Mouse (Mus musculus) left cerebral cortex, postnatal 10 days (tissue): Measurements from ENCODE around the gene St6gal1. TPM values are rescaled to one million over a fixed set of nuclear protein-coding genes. Genes with fewer than 3 reads are reported as not detected.

Experiments used
- DNase-seq, 2 experiments: peaks; one replicate each; pipeline ENCODE4 v3.0.0; 2021 to 2022; ENCODE audit warnings: low spot score in 2 of 2, mixed read lengths in 1 of 2; ENCODE audit errors: extremely low spot score in 1 of 2
- intact Hi-C: fragments of 180-260 bp; cut with DNase I; formaldehyde crosslinking; loops from one replicate; pipeline ENCODE4 v1.15.1; 2025
- total RNA-seq, 2 experiments: library from RNA; stranded (reverse); gene quantifications; 2 replicates each; pipeline ENCODE4 v1.2.3; 2021

Gene St6gal1
- total RNA-seq, 2 experiments from 2014 or later = 10.3 to 12.0 TPM

DNA sequence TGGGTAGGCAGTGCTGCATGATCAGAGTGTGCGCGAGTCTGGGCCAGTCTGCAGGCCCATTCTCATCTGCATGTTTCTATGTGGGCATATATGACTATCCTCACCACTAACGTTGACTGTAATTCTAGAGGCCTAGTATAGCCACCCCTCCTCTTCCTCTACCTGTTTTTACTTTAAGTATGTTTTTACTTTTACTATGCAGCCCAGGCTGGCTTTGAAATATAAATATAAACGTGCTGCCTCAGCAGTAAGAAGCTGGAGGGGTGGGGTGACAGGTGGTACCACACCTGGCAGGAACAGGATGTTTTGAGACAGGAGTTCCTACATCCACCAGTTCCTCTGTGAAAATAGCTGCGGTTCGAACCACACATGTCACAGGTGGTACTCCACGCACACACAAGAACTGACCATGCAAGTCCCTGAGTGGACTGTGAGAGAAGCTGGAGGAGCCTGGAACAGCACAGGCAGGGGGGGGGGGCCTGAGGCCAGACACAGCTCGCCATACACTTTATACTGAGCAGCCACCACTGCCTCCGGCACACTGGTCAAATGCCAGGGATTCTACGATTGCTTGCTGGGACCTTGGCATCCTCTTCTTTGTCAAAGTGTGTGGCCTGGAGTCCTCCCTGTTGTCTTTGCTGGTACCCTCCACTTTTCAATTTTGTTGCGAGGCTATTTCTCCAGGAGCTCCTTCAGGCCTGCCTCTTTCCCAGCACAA is 62.0 kb downstream of the St6gal1 start:
- intact Hi-C loops = no loop called here
- DNase-seq = no peak

- intact Hi-C loops = no loop called here
- DNase-seq = peak in 1 of 2 experiments; percentile 10
Observed at GRCm38 (mm10) chr16:23287312-23288040, 62.9 kb downstream of the St6gal1 start.

GRCm38 (mm10) chr16:23288103-23288502 is 63.6 kb downstream of the St6gal1 start:
- intact Hi-C loops = no loop called here
- DNase-seq = no peak

GRCm38 (mm10) chr16:23289424-23289823 is 64.9 kb downstream of the St6gal1 start:
- intact Hi-C loops = no loop called here
- no peak for DNase-seq

DNA sequence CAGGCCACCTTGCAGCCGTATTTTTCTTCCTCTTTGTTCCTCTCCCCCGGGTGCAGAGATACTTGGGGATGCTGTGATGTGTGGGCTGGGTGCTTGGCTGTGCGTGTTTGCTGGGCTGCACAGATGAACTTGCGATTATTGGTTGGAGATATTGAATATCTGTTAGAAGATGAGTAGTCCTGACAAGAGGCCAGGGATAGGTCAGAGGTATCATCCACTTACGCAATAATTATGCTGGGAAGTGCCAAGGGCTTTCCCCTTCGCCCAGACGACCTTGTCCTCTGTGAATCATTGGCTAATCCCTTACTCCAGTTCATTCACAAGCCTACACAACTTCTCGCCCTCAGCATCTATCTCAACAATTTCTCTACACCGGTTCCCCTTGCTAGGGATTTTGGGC is 65.6 kb downstream of the St6gal1 start:
- intact Hi-C loops = no loop called here
- DNase-seq = no peak

GRCm38 (mm10) chr16:23291521-23291920 is 67.0 kb downstream of the St6gal1 start:
- no peak for DNase-seq

GRCm38 (mm10) chr16:23294236-23294635 is 69.7 kb downstream of the St6gal1 start:
- intact Hi-C loops = no loop called here
- DNase-seq = no peak

More at GRCm38 (mm10) chr16:23291521-23291920, 67.0 kb downstream of the St6gal1 start:
- intact Hi-C loops = no loop called here

DNA sequence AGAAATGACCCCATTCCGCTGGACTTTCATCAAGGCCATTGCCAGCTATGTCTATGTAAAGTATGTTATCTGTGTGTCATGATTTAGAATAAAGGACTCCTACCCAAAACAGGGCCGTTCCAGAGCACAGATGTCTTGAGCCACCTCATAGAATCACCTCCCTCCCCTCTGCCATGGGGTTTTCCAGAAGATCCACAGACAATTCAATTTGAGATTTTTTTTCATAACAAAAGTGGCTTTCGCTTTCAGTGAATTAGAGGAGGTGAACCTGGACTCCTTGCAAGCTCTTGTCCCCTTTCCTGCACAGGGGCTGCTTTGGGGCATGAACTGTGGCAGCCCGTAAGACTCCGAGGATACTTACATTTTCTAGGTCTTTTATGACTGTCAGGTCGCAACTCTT is 70.2 kb downstream of the St6gal1 start:
- no peak for DNase-seq
- intact Hi-C loops = no loop called here

DNA sequence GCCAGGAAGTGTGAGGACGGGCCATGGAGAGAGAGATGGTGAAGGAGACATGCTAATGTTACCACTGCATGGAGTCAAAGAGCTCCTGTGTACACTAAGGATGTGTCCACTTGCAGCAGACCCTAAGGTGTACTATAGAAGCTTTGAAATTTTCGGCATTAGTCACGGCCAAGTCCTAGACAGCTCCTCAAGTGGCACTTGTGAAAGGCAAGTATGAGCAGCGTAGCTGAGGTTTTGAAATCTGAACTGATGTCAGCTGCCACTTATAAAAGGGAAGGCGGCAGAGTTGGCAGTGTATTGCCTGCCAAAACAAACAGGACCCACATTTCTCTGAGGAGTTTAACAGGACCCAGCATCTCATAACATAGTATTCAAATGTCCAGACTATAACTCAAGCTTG is 71.2 kb downstream of the St6gal1 start:
- intact Hi-C loops = no loop called here
- DNase-seq = no peak

- intact Hi-C loops = no loop called here
- DNase-seq = no peak
Observed at GRCm38 (mm10) chr16:23296721-23297120, 72.2 kb downstream of the St6gal1 start.

- DNase-seq = no peak
- intact Hi-C loops = no loop called here
Observed at GRCm38 (mm10) chr16:23298441-23298840, 73.9 kb downstream of the St6gal1 start.

DNA sequence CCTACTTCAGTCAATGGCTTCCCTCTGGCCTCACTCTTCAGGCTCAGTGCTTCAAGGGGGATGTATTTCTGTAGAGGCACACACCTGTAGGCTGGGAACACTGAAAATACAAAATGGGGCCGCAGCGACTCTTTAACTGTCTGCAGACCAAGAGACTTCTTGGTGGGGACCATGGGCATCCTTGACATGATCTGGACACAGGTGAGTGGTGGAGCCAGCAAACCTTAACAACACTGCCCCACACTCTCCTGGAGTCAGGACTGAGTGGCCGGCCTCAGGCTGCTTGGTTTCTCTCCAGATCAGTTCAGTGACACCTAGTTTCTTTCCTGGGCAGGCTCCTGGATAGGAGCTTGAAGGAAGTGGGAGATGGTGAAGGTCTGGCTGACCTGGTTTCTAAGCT is 74.4 kb downstream of the St6gal1 start:
- intact Hi-C loops = no loop called here
- no peak for DNase-seq

DNA sequence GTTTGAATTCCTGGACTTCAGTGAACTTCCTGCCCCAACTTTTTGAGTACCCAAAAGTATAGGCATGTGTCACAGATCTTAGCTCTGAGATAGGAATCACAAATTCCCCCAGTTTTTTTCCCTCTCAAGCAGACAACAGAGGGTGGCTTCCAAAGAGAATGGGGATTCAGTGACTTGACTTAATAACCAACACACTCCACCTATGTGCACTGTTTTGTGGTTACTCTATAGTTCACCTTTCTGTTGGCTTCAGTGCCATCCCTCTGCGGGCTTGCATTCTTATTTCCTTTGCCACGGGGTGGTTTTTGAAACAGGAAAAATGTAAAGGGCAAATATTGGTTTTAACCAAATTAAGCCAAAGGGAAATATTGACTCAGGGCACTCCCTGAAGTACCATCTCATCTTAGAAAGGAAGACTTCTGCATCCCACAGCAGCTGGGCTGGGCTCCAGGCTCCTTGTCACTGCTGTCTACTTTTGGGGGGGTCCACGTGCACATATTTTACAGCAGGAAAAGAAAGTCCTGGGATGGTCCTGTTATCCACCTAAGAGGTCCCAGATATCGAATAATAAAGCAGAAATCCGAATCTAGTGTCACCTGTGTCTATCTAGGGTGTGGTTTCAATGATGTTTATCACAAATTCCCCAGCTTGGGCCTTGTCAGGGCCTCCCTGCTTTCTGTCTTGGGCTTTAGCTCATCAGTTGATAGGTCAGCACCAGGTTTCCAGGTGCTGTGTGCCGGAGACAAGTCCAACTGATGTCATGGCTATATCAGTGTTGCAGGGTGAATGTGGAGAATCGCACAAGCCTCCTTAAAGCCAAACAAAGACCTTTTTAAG is 75.6 kb downstream of the St6gal1 start:
- no peak for DNase-seq
- intact Hi-C loops = no loop called here

DNA sequence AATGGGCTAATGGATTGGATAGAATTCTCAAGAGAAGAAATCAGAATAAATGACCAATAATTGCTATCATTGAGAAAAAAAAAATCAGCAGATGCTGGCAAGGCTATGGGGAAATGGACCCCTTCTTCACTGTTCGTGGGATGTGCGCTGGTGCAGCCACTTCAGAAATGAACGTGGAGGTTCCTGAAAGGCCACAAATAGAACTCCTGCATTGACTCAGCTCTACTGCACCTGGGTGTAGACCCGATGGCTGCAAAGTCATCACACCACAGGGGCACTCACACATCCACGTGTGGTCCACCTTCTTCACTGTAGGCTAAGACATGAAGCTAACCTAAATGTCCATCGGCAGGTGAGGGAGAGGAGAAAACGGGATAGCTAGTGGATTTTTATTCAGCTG is 77.2 kb downstream of the St6gal1 start:
- intact Hi-C loops = no loop called here
- DNase-seq = no peak

- DNase-seq = no peak
- intact Hi-C loops = no loop called here
Observed at GRCm38 (mm10) chr16:23305830-23306623, 81.5 kb downstream of the St6gal1 start.

GRCm38 (mm10) chr16:23307142-23307968 is 82.8 kb downstream of the St6gal1 start:
- no peak for DNase-seq
- intact Hi-C loops = no loop called here

DNA sequence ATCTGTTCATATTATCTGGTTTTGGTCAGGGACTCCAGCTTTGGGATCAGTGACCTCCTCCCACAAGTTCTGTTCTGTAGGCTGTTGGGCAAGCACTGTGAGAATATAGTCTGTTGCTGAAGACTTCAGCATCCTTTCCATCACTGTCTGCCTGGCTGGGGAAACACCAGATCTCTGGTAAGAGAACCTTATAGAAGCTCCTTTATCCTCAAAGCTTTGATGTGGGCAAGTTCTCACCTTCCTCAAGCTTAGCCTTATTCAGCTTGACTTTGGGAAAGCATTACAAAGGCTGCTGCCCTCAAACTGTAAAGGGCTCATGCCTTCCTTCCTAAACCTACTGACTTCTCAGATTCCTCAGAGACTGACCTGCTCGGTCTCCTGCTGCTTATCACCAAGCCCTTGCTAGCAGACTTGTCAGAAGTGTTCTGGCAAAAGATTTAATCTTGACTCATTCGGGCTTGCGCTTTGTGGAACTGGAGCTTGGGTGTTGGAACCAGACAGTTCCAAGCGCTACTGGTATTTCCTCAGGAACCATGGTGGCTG is 83.5 kb downstream of the St6gal1 start:
- DNase-seq = no peak
- intact Hi-C loops = no loop called here

DNA sequence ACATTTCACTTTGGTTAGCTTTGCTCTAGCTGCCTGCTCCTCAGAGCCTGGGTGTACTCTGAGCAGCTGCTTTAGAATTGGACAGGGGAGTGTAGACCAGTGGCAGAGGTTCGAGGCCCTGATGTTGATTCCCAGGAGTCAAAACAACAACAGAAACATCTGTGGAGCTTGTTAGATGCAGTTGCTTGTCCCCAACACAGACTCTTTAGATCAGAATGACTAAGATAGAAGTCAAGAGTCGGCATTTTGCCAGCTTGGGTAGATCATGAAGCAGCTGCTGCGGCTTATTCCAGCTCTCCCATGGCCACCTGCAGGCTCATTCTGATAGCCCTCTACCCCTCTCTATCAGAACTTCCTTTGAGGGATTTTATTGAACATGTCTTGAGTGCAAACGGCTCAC is 84.5 kb downstream of the St6gal1 start:
- intact Hi-C loops = no loop called here
- DNase-seq = no peak
